Mouse (Mus musculus) liver, embryonic 14.5 days (tissue): Measurements from ENCODE around the gene Ppp2r1b.

Source experiments
- CTCF ChIP-seq: IDR thresholded peaks from 2 replicates; pipeline ENCODE4 v1.5.1; 2016; ENCODE audit warnings: antibody characterized with exemption, low read depth, control low read depth
- EP300 ChIP-seq: IDR thresholded peaks from 2 replicates; pipeline ENCODE4 v1.6.1; 2016; ENCODE audit warnings: antibody characterized with exemption, low read depth

- TF ChIP-seq CTCF (no peak), EP300 (no peak)
These were observed 16.2 kb downstream of the Ppp2r1b start for GRCm38 (mm10) chr9:50861119-50861839.
